Mouse (Mus musculus): ENCODE measurements around the gene Olfr458.

GRCm38 (mm10) chr6:42441395-42441794, 23.6 kb downstream of the Olfr458 start:
- TF ChIP-seq CTCF (IDR thresholded peaks at IDR 0.05; ENCODE audit: borderline replicate concordance, control insufficient read depth, extremely low read depth, insufficient read depth, low read length, poor library complexity) (no peak), POLR2A (IDR thresholded peaks at IDR 0.05; ENCODE audit: control insufficient read depth, extremely low read depth, insufficient read depth, low read length, poor library complexity) (no peak)

All from thymus, adult 2 months (tissue).